Mouse (Mus musculus): ENCODE measurements around the gene Parp11. TPM values are rescaled to one million over a fixed set of nuclear protein-coding genes. Genes with fewer than 3 reads are reported as not detected.
"Not testable (repeated sequence)": the region's sequence is repeated elsewhere in the genome, so short reads cannot be mapped to it uniquely, and the experiment has no call there.

The Parp11 gene
- polyA plus RNA-seq, 1 experiment from 2014 or later = 38.2 TPM

DNA sequence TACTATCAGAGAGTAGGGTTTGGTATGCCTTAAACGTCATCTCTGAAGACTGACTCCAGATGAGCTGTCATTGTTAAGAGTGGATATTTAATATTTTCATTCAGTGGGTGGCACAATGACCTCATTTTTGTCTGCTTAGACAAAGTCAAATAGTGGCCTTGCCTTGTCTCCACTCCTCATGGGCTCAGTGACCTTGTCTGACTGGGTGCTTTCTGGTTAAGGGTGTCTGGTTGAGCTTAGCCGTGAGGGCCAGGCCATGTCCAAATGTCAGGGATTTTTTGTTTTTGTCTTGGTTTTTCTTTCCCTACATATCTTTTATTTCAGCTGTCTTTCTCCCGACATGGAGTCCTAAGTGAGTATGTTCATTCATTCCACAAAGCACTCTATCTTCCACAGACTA, 54.2 kb downstream of the Parp11 start:
- Histone ChIP-seq H3K27me3 (no peaks in the 10 kb centered on the region), H3K4me2 (replicated peaks) (no peak overlapping the region), H3K9me3 (no peaks in the 10 kb centered on the region), H3K36me3 (no peaks in the 10 kb centered on the region), H3K27ac (no peak overlapping the region), H3K4me1 (peaks cover 17% of the 10 kb centered on the region; the same call in 1 of the 2 replicates), H3K9ac (no peak overlapping the region), H3K4me3 (no peak overlapping the region)
- 86% methylated on average over 3 of the region's 3 CpGs for WGBS
- no peak for ATAC-seq (ENCODE audit: insufficient number of reproducible peaks, insufficient read depth, low FRiP score, low TSS enrichment)

- H3K4me1 ChIP-seq = peaks cover 5% of the 10 kb centered on the region; the same call in 1 of the 2 replicates
- H3K9me3 ChIP-seq = no peaks in the 10 kb centered on the region
- no peaks in the 10 kb centered on the region for H3K36me3 ChIP-seq
- no peak for ATAC-seq (ENCODE audit: insufficient number of reproducible peaks, insufficient read depth, low FRiP score, low TSS enrichment)
- H3K27me3 ChIP-seq = no peaks in the 10 kb centered on the region
- H3K27ac ChIP-seq = no peak overlapping the region
- no peak overlapping the region for H3K9ac ChIP-seq
- H3K4me3 ChIP-seq = no peak overlapping the region
- no peak overlapping the region for H3K4me2 ChIP-seq (replicated peaks)
- WGBS = 59% methylated on average over 3 of the region's 3 CpGs
Observed at GRCm38 (mm10) chr6:127502530-127502929, 55.9 kb downstream of the Parp11 start.

- ATAC-seq (ENCODE audit: insufficient number of reproducible peaks, insufficient read depth, low FRiP score, low TSS enrichment); H3K9me3 ChIP-seq; H3K4me1 ChIP-seq; H3K27ac ChIP-seq; H3K4me2 ChIP-seq (replicated peaks); H3K9ac ChIP-seq; H3K27me3 ChIP-seq; H3K36me3 ChIP-seq; H3K4me3 ChIP-seq: not testable (repeated sequence)
- WGBS = 90% methylated on average over 6 of the region's 12 CpGs
Observed at GRCm38 (mm10) chr6:127513776-127514175, 67.1 kb downstream of the Parp11 start.

GRCm38 (mm10) chr6:127521176-127521575, 74.5 kb downstream of the Parp11 start:
- H3K4me1 ChIP-seq = no peaks in the 10 kb centered on the region; the same call in 1 of the 2 replicates
- no peak overlapping the region for H3K4me3 ChIP-seq
- H3K36me3 ChIP-seq = no peaks in the 10 kb centered on the region
- H3K9me3 ChIP-seq = no peaks in the 10 kb centered on the region
- no peak overlapping the region for H3K27ac ChIP-seq
- 73% methylated on average over 8 of the region's 8 CpGs for WGBS
- H3K27me3 ChIP-seq = no peaks in the 10 kb centered on the region
- no peak overlapping the region for H3K9ac ChIP-seq
- no peak for ATAC-seq (ENCODE audit: insufficient number of reproducible peaks, insufficient read depth, low FRiP score, low TSS enrichment)
- H3K4me2 ChIP-seq (replicated peaks) = no peak overlapping the region

- Histone ChIP-seq H3K36me3 (no peaks in the 10 kb centered on the region), H3K4me3 (no peak overlapping the region), H3K4me2 (replicated peaks) (no peak overlapping the region), H3K9ac (no peak overlapping the region), H3K27ac (no peak overlapping the region), H3K4me1 (no peaks in the 10 kb centered on the region; the same call in 1 of the 2 replicates), H3K27me3 (no peaks in the 10 kb centered on the region), H3K9me3 (no peaks in the 10 kb centered on the region)
- 51% methylated on average over 9 of the region's 9 CpGs for WGBS
- no peak for ATAC-seq (ENCODE audit: insufficient number of reproducible peaks, insufficient read depth, low FRiP score, low TSS enrichment)
Observed at GRCm38 (mm10) chr6:127522326-127522725, 75.7 kb downstream of the Parp11 start.

DNA sequence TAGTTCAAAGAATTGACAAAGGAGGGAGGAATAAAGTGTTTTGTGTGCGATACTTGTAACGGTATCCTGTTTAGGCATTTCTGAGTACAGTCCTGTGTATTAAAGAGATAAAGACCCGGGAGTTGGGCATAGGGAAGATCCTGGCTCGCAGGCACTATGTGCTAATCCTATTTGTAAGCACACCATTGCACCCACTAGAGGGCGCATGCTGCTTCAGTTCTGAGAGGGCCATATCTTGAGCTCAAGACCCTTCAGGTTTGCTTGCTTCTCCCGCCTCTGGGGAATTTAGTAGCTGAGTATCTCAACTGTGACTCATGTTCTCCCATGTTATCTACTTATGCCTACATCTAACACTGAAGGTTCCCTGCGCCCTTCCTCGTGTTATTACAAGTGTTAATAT, 77.8 kb downstream of the Parp11 start:
- Histone ChIP-seq H3K4me2 (replicated peaks) (no peak overlapping the region), H3K4me1 (no peaks in the 10 kb centered on the region; the same call in 1 of the 2 replicates), H3K4me3 (no peak overlapping the region), H3K9me3 (no peaks in the 10 kb centered on the region), H3K36me3 (no peaks in the 10 kb centered on the region), H3K27me3 (no peaks in the 10 kb centered on the region), H3K27ac (no peak overlapping the region), H3K9ac (no peak overlapping the region)
- 28% methylated on average over 8 of the region's 8 CpGs for WGBS
- no peak for ATAC-seq (ENCODE audit: insufficient number of reproducible peaks, insufficient read depth, low FRiP score, low TSS enrichment)

- H3K4me1 ChIP-seq = no peaks in the 10 kb centered on the region
- no peak overlapping the region for H3K9ac ChIP-seq
- WGBS = 86% methylated on average over 7 of the region's 7 CpGs
- ATAC-seq (ENCODE audit: insufficient number of reproducible peaks, insufficient read depth, low FRiP score, low TSS enrichment) = no peak
- no peaks in the 10 kb centered on the region for H3K9me3 ChIP-seq
- no peak overlapping the region for H3K27ac ChIP-seq
- H3K4me2 ChIP-seq (replicated peaks) = no peak overlapping the region
- no peaks in the 10 kb centered on the region for H3K27me3 ChIP-seq
- H3K36me3 ChIP-seq = no peaks in the 10 kb centered on the region
- no peak overlapping the region for H3K4me3 ChIP-seq
Observed at GRCm38 (mm10) chr6:127528625-127529024, 82.0 kb downstream of the Parp11 start.

DNA sequence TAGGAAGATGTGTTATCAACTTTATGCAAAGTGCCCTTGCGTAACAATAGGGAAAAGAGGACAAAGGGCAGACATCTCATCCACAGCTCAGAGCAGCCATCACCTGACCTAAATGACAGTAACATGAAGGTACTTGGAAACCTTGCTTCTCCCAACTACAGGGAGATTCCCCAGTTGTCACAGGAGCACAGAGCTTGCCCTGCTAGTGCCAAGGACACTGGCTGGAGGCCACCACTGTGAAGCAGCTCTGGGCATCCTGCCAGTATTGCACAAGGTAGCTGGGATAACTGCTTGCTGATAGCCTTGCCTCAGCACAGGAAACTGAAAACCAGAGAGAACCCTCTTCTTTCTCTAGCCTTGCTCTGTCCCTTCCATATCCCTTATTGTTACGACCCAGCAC, 82.8 kb downstream of the Parp11 start:
- Histone ChIP-seq H3K9ac (no peak overlapping the region), H3K27me3 (no peaks in the 10 kb centered on the region), H3K4me2 (replicated peaks) (no peak overlapping the region), H3K4me3 (no peak overlapping the region), H3K27ac (no peak overlapping the region), H3K9me3 (no peaks in the 10 kb centered on the region), H3K36me3 (no peaks in the 10 kb centered on the region), H3K4me1 (no peaks in the 10 kb centered on the region)
- no peak for ATAC-seq (ENCODE audit: insufficient number of reproducible peaks, insufficient read depth, low FRiP score, low TSS enrichment)
- WGBS = 73% methylated on average over 2 of the region's 2 CpGs

- no peak for ATAC-seq (ENCODE audit: insufficient number of reproducible peaks, insufficient read depth, low FRiP score, low TSS enrichment)
- Histone ChIP-seq H3K4me1 (no peaks in the 10 kb centered on the region), H3K27ac (no peak overlapping the region), H3K36me3 (no peaks in the 10 kb centered on the region), H3K4me2 (replicated peaks) (no peak overlapping the region), H3K9me3 (no peaks in the 10 kb centered on the region), H3K4me3 (no peak overlapping the region), H3K27me3 (no peaks in the 10 kb centered on the region), H3K9ac (no peak overlapping the region)
- 67% methylated on average over 3 of the region's 3 CpGs for WGBS
Observed at GRCm38 (mm10) chr6:127530206-127530605, 83.6 kb downstream of the Parp11 start.

DNA sequence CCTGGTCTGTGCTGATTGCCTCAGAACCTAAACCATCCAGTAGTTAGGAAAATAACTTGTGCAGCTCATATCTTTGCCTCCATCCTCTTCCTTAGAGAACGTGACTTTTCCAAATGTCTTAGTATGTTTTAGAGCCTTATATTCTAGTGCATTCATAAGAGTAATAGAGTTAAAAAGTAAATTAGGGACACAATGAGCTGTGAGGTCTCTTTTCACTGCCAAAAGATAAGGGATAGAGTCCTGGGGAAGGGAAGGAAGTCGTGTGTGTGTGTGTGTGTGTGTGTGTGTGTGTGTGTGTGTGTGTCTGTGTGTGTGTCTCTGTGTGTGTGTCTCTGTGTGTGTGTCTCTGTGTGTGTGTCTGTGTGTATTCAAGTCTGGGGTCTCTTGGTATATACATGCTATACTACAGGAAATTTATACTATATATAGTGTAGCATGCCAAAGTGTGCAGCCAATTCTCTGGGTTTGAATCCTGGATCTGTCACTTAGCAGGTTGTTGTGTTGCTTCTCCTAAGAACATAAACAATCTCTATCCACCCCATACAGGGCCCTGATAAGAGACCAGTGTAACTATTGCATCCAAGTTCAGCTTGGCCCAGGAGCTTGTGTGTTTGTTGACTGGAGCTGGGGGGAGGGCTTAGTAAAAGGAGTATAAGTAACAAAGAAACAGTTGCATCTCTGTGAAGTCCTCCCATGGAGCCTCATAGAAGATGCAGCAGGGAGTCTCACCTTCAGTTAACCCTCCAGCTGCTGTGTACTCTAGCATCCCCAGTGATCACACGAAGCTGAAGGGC, 85.0 kb downstream of the Parp11 start:
- no peak for ATAC-seq (ENCODE audit: insufficient number of reproducible peaks, insufficient read depth, low FRiP score, low TSS enrichment)
- no peaks in the 10 kb centered on the region for H3K4me1 ChIP-seq
- no peak overlapping the region for H3K4me3 ChIP-seq
- 63% methylated on average over 3 of the region's 3 CpGs for WGBS
- H3K9me3 ChIP-seq = no peaks in the 10 kb centered on the region
- H3K4me2 ChIP-seq (replicated peaks) = no peak overlapping the region
- H3K27ac ChIP-seq = no peak overlapping the region
- no peaks in the 10 kb centered on the region for H3K36me3 ChIP-seq
- no peak overlapping the region for H3K9ac ChIP-seq
- H3K27me3 ChIP-seq = no peaks in the 10 kb centered on the region

DNA sequence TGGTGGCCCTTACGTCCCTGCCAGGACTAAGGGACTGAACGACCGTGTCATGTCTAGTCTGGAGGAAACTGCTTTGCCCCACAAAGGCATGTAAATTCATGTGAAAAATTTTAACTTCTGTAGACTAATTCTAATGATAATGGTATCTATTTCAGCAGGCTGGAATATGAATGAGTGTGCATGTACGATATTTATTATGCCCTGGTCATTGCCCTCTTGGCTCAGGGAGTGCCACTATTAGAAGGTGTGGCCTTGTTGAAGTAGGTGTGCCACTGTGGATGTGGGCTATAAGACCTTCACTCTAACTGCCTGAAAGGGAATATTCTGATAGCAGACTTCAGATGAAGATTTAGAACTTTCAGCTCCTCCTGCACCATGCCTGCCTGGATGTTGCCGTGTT, 85.7 kb downstream of the Parp11 start:
- Histone ChIP-seq H3K4me2 (replicated peaks) (no peak overlapping the region), H3K27ac (no peak overlapping the region), H3K9me3 (no peaks in the 10 kb centered on the region), H3K4me3 (no peak overlapping the region), H3K9ac (no peak overlapping the region), H3K27me3 (no peaks in the 10 kb centered on the region), H3K4me1 (no peaks in the 10 kb centered on the region), H3K36me3 (no peaks in the 10 kb centered on the region)
- no peak for ATAC-seq (ENCODE audit: insufficient number of reproducible peaks, insufficient read depth, low FRiP score, low TSS enrichment)
- 93% methylated on average over 5 of the region's 5 CpGs for WGBS

- 79% methylated on average over 5 of the region's 5 CpGs for WGBS
- no peak for ATAC-seq (ENCODE audit: insufficient number of reproducible peaks, insufficient read depth, low FRiP score, low TSS enrichment)
Observed at GRCm38 (mm10) chr6:127533766-127534165, 87.1 kb downstream of the Parp11 start.

More at GRCm38 (mm10) chr6:127533766-127534165, 87.1 kb downstream of the Parp11 start:
- Histone ChIP-seq H3K4me3 (no peak overlapping the region), H3K4me2 (replicated peaks) (no peak overlapping the region), H3K9me3 (no peaks in the 10 kb centered on the region), H3K27me3 (no peaks in the 10 kb centered on the region), H3K9ac (no peak overlapping the region), H3K4me1 (no peaks in the 10 kb centered on the region), H3K27ac (no peak overlapping the region), H3K36me3 (no peaks in the 10 kb centered on the region)

All from embryonic facial prominence, embryonic 12.5 days (tissue).